Mouse (Mus musculus) neural tube, embryonic 15.5 days (tissue): ENCODE measurements around the gene Preb. TPM values are rescaled to one million over a fixed set of nuclear protein-coding genes. Genes with fewer than 3 reads are reported as not detected.

Experiments used
- ATAC-seq: fragments of 200-750 bp; cut with Nextera tagmentation; 2 replicates; pipeline ENCODE4 v1.8.0; 2017; ENCODE audit warnings: mild to moderate bottlenecking, moderate TSS enrichment, moderate library complexity; ENCODE audit not compliant: low FRiP score
- H3K27ac ChIP-seq: fragments of 300-500 bp; sonication (generic); replicated peaks from 2 replicates; pipeline ENCODE4 v1.5.1; 2015; ENCODE audit warnings: mild to moderate bottlenecking, inconsistent platforms
- H3K27me3 ChIP-seq: fragments of 300-500 bp; sonication (generic); replicated peaks from 2 replicates; pipeline ENCODE4 v1.6.1; 2015; ENCODE audit warnings: inconsistent platforms
- H3K36me3 ChIP-seq: fragments of 300-500 bp; sonication (generic); 2 replicates; pipeline ENCODE4 v1.6.1; 2015; ENCODE audit warnings: inconsistent platforms
- H3K4me1 ChIP-seq: fragments of 300-500 bp; sonication (generic); 2 replicates; pipeline ENCODE4 v1.6.1; 2015; ENCODE audit warnings: inconsistent platforms
- H3K4me2 ChIP-seq: fragments of 300-500 bp; sonication (generic); 2 replicates; pipeline ENCODE4 v1.6.1; 2015; ENCODE audit warnings: inconsistent platforms, mild to moderate bottlenecking, moderate library complexity
- H3K4me3 ChIP-seq: fragments of 300-500 bp; sonication (generic); replicated peaks from 2 replicates; pipeline ENCODE4 v1.5.1; 2015; ENCODE audit warnings: mild to moderate bottlenecking, inconsistent platforms
- H3K9ac ChIP-seq: fragments of 300-500 bp; sonication (generic); replicated peaks from 2 replicates; pipeline ENCODE4 v1.6.1; 2015; ENCODE audit warnings: mild to moderate bottlenecking, inconsistent platforms
- H3K9me3 ChIP-seq: fragments of 300-500 bp; sonication (generic); replicated peaks from 2 replicates; pipeline ENCODE4 v1.6.1; 2016; ENCODE audit warnings: inconsistent platforms
- WGBS: fragments of 180-500 bp; shearing (Covaris S2); methylation state at CpG from one replicate; pipeline ENCODE4 v1.1.7; 2015; ENCODE audit warnings: mixed read lengths; 5-methylcytosine and 5-hydroxymethylcytosine counted together
- polyA plus RNA-seq: library from polyadenylated mRNA; unstranded; fragments of >200 nt; fragmentation: Nextera tagmentation; extraction: Ambion mirVana; gene quantifications from 2 replicates; pipeline ENCODE4 v1.2.1, GENCODE M21; 2015

Gene Preb
- polyA plus RNA-seq, 1 experiment from 2014 or later, result 124 TPM

GRCm38 (mm10) chr5:30933705-30934104, 26.5 kb downstream of the Preb start:
- Histone ChIP-seq H3K27ac (no peak overlapping the region), H3K9me3 (no peaks in the 10 kb centered on the region), H3K4me2 (no peak overlapping the region), H3K9ac (no peak overlapping the region), H3K4me1 (no peaks in the 10 kb centered on the region), H3K27me3 (no peaks in the 10 kb centered on the region), H3K4me3 (no peak overlapping the region), H3K36me3 (peaks cover 14% of the 10 kb centered on the region; the same call in 1 of the 2 replicates)
- WGBS, result 73% methylated on average over 5 of the region's 5 CpGs
- no peak for ATAC-seq

GRCm38 (mm10) chr5:30931378-30931777, 28.8 kb downstream of the Preb start:
- Histone ChIP-seq H3K36me3 (peaks cover 14% of the 10 kb centered on the region; the same call in 1 of the 2 replicates), H3K9ac (no peak overlapping the region), H3K27ac (no peak overlapping the region), H3K4me2 (no peak overlapping the region), H3K27me3 (no peaks in the 10 kb centered on the region), H3K4me3 (no peak overlapping the region), H3K4me1 (0 out of 2 replicates have a peak, but pooled peaks cover 8% of the 10 kb centered on the region), H3K9me3 (no peaks in the 10 kb centered on the region)
- no peak for ATAC-seq
- 89% methylated on average over 4 of the region's 4 CpGs for WGBS

- no peak for ATAC-seq
- Histone ChIP-seq H3K9me3 (no peaks in the 10 kb centered on the region), H3K4me1 (0 out of 2 replicates have a peak, but pooled peaks cover 8% of the 10 kb centered on the region), H3K36me3 (peaks cover 14% of the 10 kb centered on the region; the same call in 1 of the 2 replicates), H3K27me3 (no peaks in the 10 kb centered on the region), H3K4me2 (no peak overlapping the region), H3K9ac (no peak overlapping the region), H3K4me3 (no peak overlapping the region), H3K27ac (no peak overlapping the region)
- 84% methylated on average over 6 of the region's 6 CpGs for WGBS
Measured at GRCm38 (mm10) chr5:30930846-30931245, 29.3 kb downstream of the Preb start.

- no peak for ATAC-seq
- H3K4me1 ChIP-seq, result 0 out of 2 replicates have a peak, but pooled peaks cover 8% of the 10 kb centered on the region
- no peaks in the 10 kb centered on the region for H3K9me3 ChIP-seq
- no peaks in the 10 kb centered on the region for H3K27me3 ChIP-seq
- peaks cover 14% of the 10 kb centered on the region; the same call in 1 of the 2 replicates for H3K36me3 ChIP-seq
- no peak overlapping the region for H3K9ac ChIP-seq
- H3K4me2 ChIP-seq, result no peak overlapping the region
- H3K4me3 ChIP-seq, result no peak overlapping the region
- WGBS, result 43% methylated on average over 4 of the region's 4 CpGs
- H3K27ac ChIP-seq, result no peak overlapping the region
Measured at GRCm38 (mm10) chr5:30930121-30930520, 30.0 kb downstream of the Preb start.

- Histone ChIP-seq H3K27me3 (no peaks in the 10 kb centered on the region), H3K36me3 (peaks cover 4% of the 10 kb centered on the region; the same call in 1 of the 2 replicates), H3K4me1 (0 out of 2 replicates have a peak, but pooled peaks cover 8% of the 10 kb centered on the region), H3K9me3 (no peaks in the 10 kb centered on the region), H3K9ac (peak overlapping the region; percentile 20; the same call in 1 of the 2 replicates), H3K27ac (no peak overlapping the region), H3K4me3 (peak overlapping the region; percentile 10; the same call in 1 of the 2 replicates), H3K4me2 (peak overlapping the region; percentile 46)
- WGBS, result 41% methylated on average over 7 of the region's 7 CpGs
- ATAC-seq, result peak; percentile 77
Measured at GRCm38 (mm10) chr5:30927945-30928529, 32.1 kb downstream of the Preb start.

GRCm38 (mm10) chr5:30926073-30926472, 34.1 kb downstream of the Preb start:
- 91% methylated on average over 2 of the region's 2 CpGs for WGBS
- Histone ChIP-seq H3K27ac (no peak overlapping the region), H3K27me3 (no peaks in the 10 kb centered on the region), H3K4me3 (no peak overlapping the region), H3K4me1 (peaks cover 25% of the 10 kb centered on the region), H3K36me3 (no peaks in the 10 kb centered on the region), H3K4me2 (no peak overlapping the region), H3K9me3 (no peaks in the 10 kb centered on the region), H3K9ac (no peak overlapping the region)
- ATAC-seq, result no peak

GRCm38 (mm10) chr5:30925217-30925616, 34.9 kb downstream of the Preb start:
- no peaks in the 10 kb centered on the region for H3K9me3 ChIP-seq
- 92% methylated on average over 5 of the region's 5 CpGs for WGBS
- no peak overlapping the region for H3K4me2 ChIP-seq
- H3K9ac ChIP-seq, result no peak overlapping the region
- H3K4me3 ChIP-seq, result no peak overlapping the region
- no peak for ATAC-seq
- H3K27me3 ChIP-seq, result no peaks in the 10 kb centered on the region
- H3K4me1 ChIP-seq, result peaks cover 33% of the 10 kb centered on the region
- H3K36me3 ChIP-seq, result no peaks in the 10 kb centered on the region
- H3K27ac ChIP-seq, result no peak overlapping the region

- no peaks in the 10 kb centered on the region for H3K27me3 ChIP-seq
- H3K4me3 ChIP-seq, result no peak overlapping the region
- no peak overlapping the region for H3K27ac ChIP-seq
- H3K4me1 ChIP-seq, result peaks cover 37% of the 10 kb centered on the region
- 76% methylated on average over 8 of the region's 8 CpGs for WGBS
- H3K4me2 ChIP-seq, result no peak overlapping the region
- H3K9me3 ChIP-seq, result no peaks in the 10 kb centered on the region
- H3K9ac ChIP-seq, result no peak overlapping the region
- ATAC-seq, result no peak
- no peaks in the 10 kb centered on the region for H3K36me3 ChIP-seq
Measured at GRCm38 (mm10) chr5:30924614-30925013, 35.5 kb downstream of the Preb start.

- Histone ChIP-seq H3K9ac (no peak overlapping the region), H3K27ac (no peak overlapping the region), H3K4me2 (no peak overlapping the region), H3K27me3 (no peaks in the 10 kb centered on the region), H3K4me3 (no peak overlapping the region), H3K36me3 (no peaks in the 10 kb centered on the region), H3K9me3 (no peaks in the 10 kb centered on the region), H3K4me1 (peaks cover 35% of the 10 kb centered on the region)
- WGBS, result 92% methylated on average over 6 of the region's 6 CpGs
- ATAC-seq, result no peak
Measured at GRCm38 (mm10) chr5:30923119-30923518, 37.0 kb downstream of the Preb start.

GRCm38 (mm10) chr5:30922581-30923041, 37.5 kb downstream of the Preb start:
- no peak overlapping the region for H3K27ac ChIP-seq
- peak overlapping the region; percentile 64 for H3K9ac ChIP-seq
- H3K4me1 ChIP-seq, result peaks cover 30% of the 10 kb centered on the region
- no peaks in the 10 kb centered on the region for H3K9me3 ChIP-seq
- H3K4me2 ChIP-seq, result peak overlapping the region; percentile 91
- peak overlapping the region; percentile 57 for H3K4me3 ChIP-seq
- no peak for ATAC-seq
- no peaks in the 10 kb centered on the region for H3K27me3 ChIP-seq
- WGBS, result 75% methylated on average over 10 of the region's 10 CpGs
- no peaks in the 10 kb centered on the region for H3K36me3 ChIP-seq

- 1% methylated on average over 36 of the region's 40 CpGs for WGBS
Measured at GRCm38 (mm10) chr5:30921256-30922033, 38.7 kb downstream of the Preb start, which contains the start of gene Khk. Gene Khk, plus strand, starts transcription at chr5:30921431.

GRCm38 (mm10) chr5:30920621-30921020, 39.5 kb downstream of the Preb start:
- H3K27ac ChIP-seq, result no peak overlapping the region
- no peak overlapping the region for H3K4me3 ChIP-seq
- H3K9ac ChIP-seq, result no peak overlapping the region
- no peaks in the 10 kb centered on the region for H3K27me3 ChIP-seq
- no peaks in the 10 kb centered on the region for H3K9me3 ChIP-seq
- no peak for ATAC-seq
- WGBS, result 61% methylated on average over 19 of the region's 19 CpGs
- H3K4me2 ChIP-seq, result peak overlapping the region; percentile 91
- H3K36me3 ChIP-seq, result no peaks in the 10 kb centered on the region
- peaks cover 37% of the 10 kb centered on the region for H3K4me1 ChIP-seq

More at GRCm38 (mm10) chr5:30921256-30922033, 38.7 kb downstream of the Preb start, which contains the start of gene Khk:
- Histone ChIP-seq H3K4me2 (peak within 1 kb of the TSS; percentile 91), H3K27me3 (no peaks in the 10 kb centered on the region), H3K27ac (peak within 1 kb of the TSS; percentile 76), H3K9ac (peak within 1 kb of the TSS; percentile 64), H3K4me3 (peak within 1 kb of the TSS; percentile 57), H3K9me3 (no peaks in the 10 kb centered on the region), H3K4me1 (peaks cover 29% of the 10 kb centered on the region), H3K36me3 (no peaks in the 10 kb centered on the region)
- peak; percentile 74 for ATAC-seq
